Mouse (Mus musculus): Measurements from ENCODE around the gene Ugt1a6b.
"Not testable (repeated sequence)": the region's sequence is repeated elsewhere in the genome, so short reads cannot be mapped to it uniquely, and the experiment has no call there.

Gene Ugt1a6b

DNA sequence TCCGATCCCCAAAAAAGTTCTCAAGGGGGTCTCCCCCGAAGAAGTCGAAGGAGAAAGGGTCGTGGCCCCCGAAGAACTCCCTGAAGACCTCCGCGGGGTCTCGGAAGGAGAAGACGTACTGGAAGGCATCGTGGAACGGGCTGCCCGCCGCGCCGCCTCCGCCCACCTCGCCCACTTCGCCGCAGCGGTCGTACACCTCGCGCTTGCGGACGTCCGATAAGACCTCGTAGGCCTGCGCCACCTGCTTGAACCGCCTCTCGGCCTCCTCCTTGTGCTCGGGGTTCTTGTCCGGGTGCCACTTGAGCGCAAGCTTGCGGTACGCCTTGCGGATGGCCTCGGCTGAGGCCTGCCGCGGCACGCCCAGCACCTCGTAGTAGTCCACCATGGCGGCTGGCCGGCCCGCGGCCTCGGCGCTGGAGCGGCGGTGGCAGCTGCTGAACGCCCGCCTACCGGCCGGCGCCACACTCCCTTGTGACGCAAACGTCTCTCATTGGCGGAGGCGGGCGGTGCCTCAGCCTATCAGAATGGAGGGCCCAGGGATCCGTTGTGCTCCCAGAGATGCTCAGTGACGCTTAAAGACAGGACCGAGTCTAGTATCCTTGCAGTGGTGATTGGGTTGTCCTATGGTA is 102.4 kb downstream of the Ugt1a6b start, which contains the start of gene Dnajb3:
TSS of gene Dnajb3 (minus strand) at position 489 of the 629 bp plus-strand sequence.
- DNase-seq, result peak; percentile 88

DNA sequence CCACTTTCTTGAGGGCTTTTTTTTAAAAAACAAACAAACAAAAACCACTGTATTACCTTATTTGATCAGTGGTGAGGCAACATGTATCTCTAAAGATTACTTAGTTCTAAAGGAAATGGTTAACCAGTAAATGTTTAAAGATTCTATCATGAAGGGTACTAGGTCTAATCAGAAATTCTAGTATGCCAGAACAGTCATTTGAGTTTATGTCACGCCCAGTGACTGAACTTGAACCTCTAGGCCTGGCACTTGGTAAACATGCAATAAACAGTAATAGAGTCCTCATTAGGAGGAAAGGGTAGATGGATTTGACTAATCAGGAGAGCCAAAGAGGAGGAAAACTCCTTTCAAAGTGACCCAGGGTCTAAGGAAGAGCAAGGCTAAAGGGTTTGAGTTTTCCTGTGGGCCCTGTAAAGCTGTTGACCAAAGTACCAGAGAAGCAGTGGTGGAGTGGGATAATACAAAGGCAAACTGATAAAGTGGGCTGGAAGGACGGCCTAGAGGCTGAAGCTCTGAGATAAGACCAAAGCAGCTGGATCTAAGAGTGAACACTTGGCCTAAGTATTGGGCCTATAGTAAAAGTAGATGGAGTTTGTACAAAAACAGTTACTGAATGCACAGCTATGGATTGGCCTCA is 103.9 kb downstream of the Ugt1a6b start:
- no peak for DNase-seq

DNA sequence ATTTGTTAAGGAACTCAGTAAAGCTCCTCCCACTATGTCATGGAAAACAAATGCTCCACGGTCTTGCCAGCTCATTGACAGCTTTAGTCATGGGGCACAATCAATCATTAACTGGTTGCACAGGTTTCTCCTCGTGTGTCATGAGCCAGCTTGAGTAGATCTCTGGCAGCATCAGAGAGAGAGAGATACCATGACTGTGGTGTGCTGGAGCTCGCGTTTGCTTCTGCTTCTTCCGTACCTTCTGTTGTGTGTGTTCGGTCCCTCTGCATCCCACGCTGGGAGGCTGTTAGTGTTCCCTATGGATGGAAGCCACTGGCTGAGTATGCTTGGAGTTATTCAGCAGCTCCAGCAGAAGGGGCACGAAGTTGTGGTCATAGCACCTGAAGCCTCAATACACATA is 108.8 kb downstream of the Ugt1a6b start, which contains the start of gene Ugt1a1:
TSS of gene Ugt1a1 (plus strand) at position 148 of the 400 bp plus-strand sequence.
- no peak for DNase-seq

DNA sequence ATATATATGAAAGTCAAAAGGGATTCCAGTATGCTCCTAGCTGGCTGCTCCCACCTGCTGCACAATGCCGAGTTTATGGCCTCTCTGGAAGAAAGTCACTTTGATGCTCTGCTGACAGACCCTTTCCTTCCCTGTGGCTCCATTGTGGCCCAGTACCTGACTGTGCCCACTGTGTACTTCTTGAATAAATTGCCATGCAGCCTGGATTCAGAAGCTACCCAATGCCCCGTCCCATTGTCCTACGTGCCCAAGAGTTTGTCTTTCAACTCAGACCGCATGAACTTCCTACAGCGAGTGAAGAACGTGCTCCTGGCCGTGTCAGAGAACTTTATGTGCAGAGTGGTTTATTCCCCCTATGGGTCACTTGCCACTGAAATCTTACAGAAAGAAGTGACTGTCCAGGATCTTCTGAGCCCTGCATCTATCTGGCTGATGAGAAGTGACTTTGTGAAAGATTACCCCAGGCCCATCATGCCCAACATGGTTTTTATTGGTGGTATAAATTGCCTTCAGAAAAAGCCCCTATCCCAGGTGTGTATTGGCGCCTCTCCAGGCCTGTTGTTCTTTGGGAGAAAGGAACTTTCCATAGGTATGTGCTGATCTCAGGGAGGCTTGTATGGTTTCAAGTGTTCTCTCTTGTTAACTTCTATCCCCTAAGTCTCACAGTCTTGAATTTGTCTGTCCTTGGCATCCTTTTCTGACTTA is 109.4 kb downstream of the Ugt1a6b start:
- DNase-seq, result no peak

DNA sequence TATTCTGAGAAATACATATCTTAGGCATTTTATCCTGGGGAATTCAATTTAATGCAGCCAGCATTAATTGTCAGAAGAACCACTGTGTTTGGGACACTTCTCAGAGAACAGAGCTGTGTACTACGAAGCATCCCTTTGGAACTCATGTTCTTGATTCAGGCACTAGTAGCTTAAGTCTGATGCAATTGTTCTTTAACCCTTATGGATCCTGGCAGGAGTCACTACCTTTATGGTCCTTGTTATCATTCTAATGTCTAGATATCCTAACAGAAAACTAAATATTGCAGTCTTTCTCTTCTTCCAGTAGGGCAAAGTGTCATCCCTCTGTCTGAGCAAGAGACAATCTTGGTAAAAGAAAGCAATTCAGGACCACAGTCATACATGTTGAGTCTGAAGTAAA is 110.0 kb downstream of the Ugt1a6b start:
- DNase-seq, result no peak

DNA sequence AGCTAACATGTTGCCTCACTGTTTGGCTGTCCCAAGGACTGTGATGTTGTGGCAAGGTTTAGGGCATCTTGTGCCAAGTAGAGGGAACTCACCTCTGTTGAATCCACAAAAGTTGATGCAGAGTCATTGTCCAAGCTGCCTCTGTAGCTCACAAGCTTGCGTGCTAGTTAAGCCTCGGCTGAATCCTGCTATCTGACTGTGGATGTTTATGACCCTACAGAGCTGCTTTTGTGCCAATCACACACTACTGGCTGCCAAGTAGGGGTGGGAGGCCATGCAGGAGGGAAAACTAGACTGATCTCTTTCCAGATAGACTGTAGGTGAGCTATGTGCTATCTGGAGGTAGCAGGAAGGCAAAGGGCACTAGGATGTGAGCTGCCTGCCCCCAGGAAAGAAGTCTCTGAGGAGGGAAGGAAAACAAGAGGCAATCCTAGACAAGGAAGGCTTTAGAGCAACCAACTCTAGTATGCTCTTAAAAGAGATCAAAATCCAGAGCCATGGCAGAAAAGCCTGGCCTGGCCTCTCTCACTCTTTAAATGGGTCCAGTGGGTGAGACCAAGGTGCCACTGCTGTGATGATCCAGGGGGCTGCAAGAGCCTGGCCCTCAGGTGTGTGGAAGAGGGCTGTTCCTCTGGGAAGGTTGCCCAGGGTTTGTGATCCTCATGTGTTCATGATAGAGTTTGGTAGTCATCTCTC is 110.9 kb downstream of the Ugt1a6b start:
- DNase-seq, result no peak

DNA sequence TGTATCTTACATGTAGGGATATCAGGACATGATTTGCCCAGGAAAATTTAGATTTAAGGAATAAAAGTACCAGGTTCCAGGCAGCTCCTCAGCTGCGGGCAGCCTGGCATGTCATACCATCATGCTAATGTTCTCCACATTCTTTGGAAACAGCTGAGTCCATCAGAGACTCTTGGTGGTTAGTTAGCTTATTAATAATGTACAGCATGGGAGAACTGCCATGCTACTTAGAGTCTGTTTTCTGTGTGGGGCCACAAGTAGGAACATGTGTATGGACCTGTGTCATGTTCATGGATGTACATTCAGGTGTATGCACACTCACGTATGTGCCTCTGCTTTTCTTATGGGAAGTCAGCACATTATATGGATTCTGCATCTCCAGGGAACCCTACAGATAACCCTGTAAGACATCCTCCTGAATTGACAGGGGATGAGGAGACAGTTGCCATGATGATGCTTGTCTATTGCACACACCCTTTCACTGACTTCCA is 111.5 kb downstream of the Ugt1a6b start:
- DNase-seq, result no peak

DNA sequence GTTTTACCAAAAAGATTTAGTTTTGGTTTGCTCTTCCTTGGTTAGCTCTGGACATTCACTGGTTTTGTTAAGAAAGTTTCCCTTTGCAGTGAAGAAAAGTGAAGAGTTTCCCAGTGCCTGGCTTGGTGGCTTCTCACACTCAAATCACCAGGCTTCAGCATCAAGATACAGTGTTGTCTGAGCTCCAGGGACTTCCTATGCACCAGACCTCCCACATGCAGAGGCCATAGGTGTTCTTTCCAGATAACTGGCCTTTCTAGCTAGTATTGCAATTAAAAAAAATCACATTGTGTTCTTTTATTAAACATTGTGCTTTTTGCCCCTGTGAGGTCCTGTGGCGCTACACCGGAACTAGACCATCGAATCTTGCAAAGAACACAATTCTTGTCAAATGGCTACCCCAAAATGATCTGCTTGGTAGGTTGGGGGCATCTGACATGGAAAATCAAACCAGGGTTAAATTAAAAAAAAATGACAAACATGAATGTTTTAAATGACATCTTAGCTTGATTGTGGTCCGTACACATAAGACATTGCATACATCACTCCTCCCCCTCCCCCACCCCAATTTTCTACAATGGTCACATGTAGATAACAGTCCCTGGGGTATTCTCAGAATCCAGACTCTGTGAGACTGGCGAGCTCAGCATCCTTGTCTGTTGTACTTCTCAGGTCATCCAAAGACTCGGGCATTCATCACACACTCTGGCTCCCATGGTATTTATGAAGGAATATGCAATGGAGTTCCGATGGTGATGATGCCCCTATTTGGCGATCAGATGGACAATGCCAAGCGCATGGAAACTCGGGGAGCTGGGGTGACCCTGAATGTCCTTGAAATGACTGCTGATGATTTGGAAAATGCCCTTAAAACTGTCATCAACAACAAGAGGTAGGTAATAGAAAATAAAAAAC is 112.7 kb downstream of the Ugt1a6b start:
- DNase-seq, result no peak

DNA sequence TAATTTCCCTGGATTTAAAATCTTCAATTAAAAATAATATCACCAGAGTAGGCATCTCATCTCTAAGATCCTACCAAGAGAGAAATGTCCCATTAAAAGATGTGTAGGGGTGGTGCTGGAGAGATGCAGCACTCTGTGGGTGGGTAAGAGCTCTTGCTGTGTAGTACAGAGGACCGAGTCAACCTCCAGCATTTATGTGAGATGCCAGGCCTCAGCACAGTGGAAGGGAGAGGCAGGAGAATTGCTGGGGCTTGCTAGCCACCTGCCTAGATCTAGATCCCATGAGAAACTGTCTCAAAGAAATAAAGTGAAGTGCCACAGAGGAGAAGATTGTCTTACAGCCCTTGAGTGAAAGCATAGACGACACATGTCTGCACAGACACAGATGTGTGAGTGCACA is 113.5 kb downstream of the Ugt1a6b start:
- no peak for DNase-seq

DNA sequence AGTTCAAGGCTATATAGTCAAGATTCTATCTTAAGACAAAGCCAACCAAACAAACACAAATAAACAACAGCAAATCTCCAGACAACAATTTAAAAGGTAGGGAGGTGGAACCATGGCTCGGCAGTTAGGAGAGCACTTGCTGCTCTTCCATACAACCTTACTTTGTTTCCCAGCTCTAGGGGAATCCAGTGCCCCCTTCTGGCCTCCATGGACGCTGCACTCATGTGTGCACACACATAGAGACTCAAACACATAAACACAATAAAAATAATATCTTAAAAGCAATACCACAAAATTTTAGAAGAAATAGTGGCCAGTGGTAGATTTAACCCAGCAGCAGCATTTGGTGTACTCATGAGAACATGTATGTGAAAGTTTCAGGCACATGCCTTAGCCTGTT is 114.1 kb downstream of the Ugt1a6b start:
- DNase-seq, result peak; percentile 19

DNA sequence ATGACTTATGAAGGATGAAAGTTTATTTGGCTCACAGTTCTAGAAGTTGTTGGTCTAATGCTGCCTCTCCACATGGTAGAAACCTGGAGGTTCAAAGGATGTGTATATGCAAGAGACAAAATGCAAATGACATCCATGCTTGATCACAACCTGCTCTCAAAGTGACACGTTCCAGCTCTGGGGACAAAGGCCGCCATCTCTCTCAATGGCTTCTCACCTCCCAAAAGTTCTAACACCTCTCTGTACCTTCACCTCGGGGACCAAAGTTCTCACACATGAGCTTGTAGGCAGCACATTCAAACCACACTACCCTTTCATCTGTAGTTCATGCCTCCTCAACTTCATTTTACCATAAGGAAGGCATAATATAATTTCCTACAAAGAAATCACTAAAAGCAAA is 114.5 kb downstream of the Ugt1a6b start:
- DNase-seq, result no peak

DNA sequence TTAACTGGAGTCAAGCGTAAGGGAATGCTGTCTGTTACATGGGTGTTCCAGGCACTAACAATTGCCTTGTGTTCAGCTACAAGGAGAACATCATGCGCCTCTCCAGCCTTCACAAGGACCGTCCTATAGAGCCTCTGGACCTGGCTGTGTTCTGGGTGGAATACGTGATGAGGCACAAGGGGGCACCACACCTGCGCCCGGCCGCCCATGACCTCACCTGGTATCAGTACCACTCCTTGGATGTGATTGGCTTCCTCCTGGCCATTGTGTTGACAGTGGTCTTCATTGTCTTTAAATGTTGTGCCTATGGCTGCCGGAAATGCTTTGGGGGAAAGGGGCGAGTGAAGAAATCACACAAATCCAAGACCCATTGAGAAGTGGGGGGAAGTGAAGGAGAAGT is 115.0 kb downstream of the Ugt1a6b start:
- DNase-seq, result peak; percentile 16

DNA sequence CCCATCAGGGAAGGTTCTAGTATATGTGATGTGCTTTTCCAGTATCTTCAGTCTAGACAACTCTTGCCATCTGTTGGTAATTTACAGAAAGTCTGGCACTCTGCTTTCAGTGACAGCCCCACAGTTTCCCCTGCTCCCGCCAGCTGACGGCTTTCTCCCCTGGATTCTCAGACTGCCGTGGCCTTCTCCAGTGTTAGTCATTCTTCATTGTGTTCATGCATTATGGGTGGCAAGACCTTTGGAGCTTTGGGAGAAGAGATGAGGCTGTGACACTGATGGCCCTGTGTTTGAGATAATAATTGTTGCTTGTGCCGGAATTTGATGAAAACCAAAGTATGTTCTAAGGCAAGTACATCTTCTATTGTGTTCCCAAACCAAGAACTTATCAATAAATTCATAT is 115.5 kb downstream of the Ugt1a6b start:
- DNase-seq, result no peak

DNA sequence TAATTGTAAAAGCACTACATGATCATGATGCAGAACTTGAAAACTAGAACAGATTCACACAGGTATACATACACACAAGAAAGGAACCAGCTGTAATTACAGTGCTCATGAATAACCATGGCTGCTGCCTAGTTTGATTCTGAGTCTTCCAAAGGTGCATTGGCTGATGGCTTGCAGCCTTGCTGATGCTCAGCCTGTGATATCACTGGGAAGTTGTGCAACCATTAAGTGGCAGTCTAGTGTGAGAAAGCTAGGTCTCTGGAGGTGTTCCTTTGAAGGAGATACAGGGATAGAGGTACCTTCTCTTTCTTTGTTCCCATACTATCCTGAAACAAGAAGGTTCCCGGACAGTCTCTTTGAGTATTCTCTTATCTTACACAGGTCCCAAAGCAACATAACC is 116.0 kb downstream of the Ugt1a6b start:
- DNase-seq, result no peak

DNA sequence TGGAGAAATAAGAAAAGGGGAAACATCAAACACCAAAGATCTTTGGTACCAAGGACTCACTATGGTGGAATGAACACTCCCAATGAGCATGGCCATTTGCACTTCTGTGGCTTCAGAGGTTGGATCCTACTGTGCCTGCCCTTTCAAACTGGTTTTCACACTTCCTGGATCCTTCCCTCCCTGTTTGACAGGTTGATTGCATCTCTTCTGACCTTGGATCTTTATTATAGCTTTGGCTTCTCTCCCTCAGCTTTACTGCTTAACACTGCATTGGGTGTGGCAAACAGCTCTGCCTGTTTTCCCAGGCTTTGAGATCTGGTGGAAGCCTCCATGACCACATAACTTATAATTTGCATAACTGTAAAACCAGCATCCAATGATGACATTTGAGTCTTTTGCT is 117.3 kb downstream of the Ugt1a6b start:
- no peak for DNase-seq

DNA sequence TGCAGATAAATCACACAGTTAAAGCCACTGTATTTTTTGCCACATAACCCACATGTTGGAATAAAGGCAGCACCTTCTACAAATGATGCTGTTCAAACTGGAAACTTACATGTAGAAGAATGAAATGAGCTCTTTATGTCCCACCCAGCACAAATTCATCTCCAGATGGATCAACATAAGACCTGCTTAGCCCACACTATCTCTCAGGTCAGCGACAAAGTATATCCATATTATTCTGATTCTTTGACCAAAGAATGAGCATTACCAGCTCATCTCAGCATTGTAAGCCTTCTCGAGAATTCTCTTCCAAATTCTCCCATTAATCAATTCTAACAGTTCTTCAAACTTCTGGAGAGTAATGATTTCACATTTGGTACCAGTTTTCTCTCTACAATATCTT is 119.2 kb downstream of the Ugt1a6b start:
- DNase-seq, result no peak

DNA sequence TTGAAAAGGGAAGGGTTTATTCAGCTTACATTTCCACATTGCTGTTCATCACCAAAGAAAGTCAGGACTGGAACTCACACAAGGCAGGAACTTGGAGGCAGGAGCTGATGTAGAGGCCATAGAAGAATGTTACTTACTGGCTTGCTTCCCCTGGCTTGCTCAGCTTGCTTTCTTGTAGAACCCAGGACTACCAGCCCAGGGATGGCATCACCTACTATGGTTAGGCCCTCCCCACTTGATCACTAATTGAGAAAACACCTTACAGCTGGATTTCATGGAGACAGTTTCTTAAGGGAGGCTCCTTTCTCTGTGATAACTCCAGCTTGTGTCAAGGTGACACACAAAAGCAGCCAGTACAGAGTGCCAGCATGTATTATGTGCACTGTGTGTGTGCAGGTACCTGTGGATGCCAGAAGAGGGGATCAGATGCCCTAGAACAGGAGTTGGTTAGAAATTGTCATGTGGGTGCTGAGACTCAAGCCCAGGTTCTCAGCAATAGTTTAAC is 120.0 kb downstream of the Ugt1a6b start:
- DNase-seq, result not testable (repeated sequence)

DNA sequence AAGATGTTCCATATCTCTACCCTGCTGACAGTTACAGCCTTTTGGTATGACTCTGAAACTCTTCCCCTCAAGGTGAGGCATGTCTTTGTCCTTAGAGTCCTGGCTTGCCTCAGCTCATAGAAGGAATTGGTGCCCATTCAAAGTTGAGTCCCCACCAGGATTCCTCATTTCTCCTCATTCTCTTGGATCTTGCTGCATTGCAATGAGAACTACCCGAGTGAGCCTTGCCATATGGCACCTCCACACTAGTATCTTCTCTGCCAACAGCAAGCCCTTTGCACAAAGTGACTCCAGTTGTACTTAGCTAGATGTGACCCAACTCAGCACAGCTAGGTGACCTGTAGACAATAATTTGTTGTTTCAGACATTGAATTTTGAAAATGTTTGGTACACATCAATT is 120.5 kb downstream of the Ugt1a6b start:
- DNase-seq, result no peak

DNA sequence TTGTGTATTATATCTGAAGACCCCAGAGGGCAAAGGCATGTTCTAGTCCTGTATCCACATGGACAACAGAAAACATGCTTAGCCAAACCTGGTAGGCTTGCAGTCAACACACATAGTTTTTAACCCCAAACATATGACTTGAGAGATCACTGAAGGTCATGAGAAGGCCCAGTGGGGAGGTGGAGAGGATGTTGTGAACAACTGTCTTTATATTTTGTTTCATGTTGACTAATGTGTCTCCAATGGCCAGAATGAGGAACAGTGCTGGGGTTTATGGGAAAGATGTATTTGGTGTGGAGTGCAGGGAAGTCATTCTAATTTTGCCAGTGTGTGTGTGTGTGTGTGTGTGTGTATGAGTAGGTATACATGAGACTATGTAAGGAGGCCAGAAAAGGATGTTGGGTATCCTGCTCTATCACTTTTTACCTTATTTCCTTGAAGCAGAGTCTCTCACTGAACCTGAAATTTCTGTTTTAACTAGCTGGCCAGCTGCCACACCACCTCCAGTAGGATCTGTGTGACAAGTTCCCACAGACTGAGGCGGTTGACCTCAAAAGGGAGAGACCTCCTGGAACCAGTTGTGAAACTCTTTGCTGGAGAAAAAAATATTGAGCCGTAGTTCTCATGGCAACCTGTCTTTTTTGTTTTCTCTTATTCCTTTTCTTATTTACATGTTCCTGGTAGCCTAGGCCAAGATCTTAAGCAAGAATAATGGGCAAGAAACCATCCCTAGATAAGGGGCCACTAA is 121.2 kb downstream of the Ugt1a6b start:
- no peak for DNase-seq

DNA sequence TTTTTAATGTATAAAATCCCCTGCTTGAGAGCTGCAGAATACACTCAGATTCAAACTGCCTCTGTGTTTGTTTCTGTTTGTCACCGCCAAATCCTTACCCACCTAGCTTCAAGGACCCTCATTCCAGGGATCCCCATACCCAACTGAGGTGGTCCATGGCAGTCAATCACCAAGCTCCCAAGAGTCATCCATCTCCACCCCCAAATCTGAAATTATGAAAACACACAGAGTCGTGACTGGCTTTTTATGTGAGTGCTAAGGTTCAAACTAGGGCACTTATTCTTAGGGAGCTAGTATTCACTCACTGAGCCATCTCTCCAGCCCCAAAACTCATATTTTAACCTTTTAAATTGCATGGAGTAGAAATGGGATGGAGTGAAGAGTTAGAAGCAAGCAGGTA is 122.2 kb downstream of the Ugt1a6b start:
- not testable (repeated sequence) for DNase-seq

DNA sequence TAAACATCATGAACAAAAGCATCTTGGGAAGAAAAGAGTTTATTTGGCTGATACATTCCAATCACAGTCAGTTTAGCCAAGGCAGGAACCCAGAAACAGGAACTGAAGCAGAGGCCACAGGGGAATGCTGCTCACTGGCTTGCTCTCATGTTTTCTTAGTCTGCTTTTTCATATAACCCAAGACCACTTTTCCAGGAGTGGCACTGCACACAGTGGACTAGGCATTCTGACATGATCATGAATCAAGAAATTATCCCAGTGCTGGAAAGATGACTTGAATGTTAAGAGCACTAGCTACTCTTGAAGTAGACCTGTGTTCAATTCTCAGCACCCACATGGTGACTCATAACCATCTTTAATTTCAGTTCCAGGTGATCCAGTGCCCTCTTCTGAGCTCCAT is 122.7 kb downstream of the Ugt1a6b start:
- no peak for DNase-seq
